Mouse (Mus musculus): ENCODE results near the gene Ltb4r2.

The Ltb4r2 gene

DNA sequence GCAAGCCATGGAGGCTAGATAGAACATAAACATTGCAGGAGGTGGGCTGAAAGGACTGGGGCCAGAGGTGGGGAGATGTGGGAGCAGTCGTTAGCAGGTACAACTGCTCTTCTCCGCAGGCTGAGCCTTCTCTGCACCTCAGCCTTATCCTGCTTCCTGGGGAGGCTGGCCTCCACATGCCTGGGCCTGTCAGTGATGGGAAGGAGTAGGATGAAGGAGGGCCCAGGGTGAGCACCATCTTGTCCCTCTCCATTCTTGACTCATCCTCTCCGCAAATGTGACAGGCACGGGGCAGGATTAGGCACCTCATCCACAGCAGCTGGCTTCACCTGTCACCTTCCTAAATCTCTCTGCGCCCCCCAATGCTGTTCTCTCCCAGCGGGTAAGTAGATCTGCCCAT is at the start of gene Ltb4r2:
Gene Ltb4r2, plus strand, starts transcription at position 266 of the 400 bp plus-strand sequence.
- DNase-seq (ENCODE audit: extremely low spot score, low spot score), result no peak

DNA sequence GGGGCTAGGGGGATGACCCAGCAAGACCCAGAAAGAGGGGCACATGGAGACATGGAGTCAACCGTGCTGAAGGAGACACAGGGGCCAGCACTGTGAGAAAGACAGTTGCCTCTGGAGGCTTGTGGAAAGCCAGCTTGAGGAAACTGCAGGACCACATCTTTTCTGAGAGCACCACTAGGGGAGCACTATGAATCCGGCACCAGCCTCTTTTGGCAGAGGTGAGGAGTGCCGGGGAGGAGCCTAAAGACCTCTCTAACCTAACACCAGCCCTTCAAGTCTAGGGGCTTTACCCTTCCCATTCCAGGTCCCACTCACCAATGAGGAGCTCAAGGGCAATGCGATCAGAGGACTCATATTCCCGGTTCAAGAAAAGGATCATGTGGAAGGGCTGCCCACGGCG is 49.4 kb upstream of the Ltb4r2 start:
- no peak for DNase-seq (ENCODE audit: extremely low spot score, low spot score)

DNA sequence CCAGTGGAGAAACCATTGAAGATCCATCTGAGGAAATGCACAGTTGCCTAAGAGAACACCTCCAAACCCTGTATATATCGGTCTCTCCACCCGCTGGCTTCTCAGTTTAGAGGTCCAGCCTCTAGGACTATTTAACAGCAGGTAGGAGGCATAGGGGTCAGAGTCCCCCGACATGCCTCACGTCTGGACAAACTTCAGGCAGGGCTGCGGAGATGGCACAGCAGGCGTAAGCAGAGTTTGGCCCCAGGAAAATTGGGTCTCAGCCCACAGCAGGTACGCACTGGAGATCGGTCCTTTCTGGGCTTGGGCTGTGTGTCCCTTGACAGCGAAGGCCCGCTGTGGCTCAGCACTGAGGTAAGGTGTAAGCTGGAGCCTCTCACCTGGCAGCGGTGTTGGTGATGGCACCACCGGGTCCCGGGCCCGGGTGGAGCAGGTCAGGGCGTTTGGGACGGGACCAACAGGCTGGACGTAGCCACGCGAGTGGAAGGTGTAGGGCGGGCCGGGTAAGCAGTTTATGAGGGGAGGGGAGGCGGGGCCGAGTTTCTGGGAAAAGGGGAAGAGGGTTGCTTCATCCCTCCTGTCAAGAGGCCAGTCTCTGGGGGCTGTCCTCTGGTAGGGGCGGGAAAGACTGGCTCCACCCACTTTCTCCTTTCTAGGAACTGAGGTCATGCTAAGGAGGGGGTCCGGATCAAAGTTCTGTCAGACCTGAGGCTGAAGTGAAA is 48.1 kb upstream of the Ltb4r2 start:
- DNase-seq (ENCODE audit: extremely low spot score, low spot score), result no peak

DNA sequence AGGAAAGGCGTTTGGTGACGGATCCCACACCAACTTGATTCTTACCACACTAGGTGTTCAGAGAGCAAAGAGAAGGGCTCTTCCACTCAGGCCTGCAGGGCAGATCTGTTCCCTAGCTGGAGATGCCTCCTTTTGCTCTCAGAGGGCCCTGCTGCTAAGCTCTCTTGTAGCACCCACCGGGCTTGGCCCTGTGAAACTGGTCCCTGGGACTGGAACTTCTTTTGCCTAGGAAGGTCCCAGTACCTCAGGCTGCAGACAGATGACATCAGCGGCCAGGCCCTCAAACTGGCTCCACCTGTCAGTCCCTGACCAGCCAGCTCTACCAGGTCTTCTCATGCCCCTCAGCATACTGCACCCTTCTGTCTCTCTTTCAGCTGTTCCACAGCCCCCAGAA is 47.5 kb upstream of the Ltb4r2 start, which contains the start of gene Tgm1:
Gene Tgm1, minus strand, starts transcription at position 198 of the 394 bp plus-strand sequence.
- DNase-seq (ENCODE audit: extremely low spot score, low spot score), result no peak

DNA sequence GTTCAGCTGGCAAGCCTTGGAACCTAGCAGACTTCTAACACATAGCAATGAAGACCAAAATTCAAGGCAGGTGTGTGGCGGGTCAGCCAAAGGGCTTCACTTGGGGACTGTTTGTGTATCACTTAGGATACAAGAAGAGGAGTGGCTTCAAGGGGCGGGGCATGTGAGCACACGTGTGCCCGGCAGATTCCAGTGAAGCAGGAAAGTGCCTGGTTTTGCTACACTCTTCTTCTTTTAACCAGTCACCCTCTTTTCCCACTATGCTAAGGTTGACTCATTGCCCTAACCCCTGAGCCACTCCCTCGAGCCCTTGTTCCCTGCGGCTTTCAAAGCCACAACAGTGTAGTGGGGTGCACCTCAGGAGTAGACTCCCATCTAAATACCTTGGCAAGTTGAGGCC is 46.3 kb upstream of the Ltb4r2 start:
- no peak for DNase-seq (ENCODE audit: extremely low spot score, low spot score)

DNA sequence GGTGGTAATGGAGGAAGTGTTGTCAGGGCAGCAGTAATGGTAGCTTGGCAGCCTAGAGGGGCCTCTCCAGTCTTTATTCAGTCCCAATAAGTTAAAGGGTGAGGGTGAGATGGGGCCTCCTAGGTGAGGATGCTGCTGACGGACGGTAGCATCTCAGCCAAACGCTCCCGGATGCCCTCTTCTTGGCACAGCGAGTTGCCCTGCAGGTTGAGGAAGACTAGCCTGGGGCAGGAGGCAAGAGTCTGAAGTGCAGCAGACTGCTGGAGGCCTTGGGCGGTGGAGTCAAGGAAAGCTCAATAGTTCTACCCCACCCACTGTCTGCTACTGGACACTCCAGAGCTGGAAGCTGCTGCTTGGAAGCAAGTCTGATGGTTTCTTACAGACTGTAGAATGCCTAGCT is 45.0 kb upstream of the Ltb4r2 start:
- DNase-seq (ENCODE audit: extremely low spot score, low spot score), result no peak

DNA sequence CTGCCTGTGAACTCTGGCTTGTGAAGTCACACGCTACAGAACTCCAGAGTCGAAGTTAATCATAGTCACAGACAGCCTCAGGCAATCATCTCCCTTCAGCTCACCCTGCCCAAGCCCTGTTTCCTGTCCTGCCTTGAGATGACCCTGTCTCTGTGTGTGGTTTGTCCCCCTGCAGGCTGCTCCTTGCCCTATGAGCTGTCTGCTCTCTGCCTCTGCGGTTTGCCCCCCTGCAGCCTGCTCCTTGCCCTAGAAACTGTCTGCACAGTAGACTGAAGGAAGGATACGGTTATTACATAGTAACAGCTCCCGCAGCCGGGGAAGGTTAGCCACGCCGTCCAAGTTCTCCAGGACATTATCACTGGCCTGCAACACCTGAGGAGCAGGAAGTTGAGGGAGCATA is 44.3 kb upstream of the Ltb4r2 start:
- no peak for DNase-seq (ENCODE audit: extremely low spot score, low spot score)

DNA sequence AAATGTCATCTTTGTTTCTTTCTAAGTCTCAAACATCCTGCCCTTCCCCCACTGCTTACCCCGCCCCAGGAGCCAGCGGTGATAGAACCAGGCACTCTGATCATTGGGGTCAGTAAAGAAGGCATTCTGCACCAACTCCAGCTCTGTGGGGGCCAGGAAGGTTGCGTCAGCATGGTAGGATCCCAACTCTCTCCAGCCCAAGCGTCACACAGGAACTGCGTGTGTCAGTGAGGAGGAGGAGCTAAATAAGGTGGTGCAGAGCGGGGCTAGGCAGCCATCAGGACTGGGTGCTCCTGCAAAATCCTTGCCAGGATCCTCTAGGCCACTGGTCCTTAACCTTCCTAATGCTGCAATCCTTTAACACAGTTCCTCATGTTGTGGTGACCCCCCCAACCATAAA is 41.5 kb upstream of the Ltb4r2 start:
- no peak for DNase-seq (ENCODE audit: extremely low spot score, low spot score)

DNA sequence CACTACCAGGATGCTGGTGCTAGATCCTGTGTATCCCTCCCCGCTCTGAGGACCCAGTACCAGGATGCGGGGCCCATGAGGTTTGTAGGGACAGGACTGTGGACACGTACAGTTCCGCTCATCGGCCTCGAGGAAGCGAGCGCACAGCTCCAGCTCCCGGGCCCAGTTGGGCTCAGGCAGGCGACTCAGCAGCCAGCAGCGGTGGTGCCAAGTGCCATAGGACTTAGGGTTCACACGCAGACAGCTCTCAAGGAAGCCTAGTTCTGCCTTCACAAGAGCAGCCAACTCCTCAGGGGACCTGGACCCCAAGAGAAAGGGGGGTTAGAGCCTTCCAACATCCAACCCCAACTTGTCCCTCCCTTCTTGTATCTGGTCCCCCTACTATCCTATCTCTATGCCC is 40.6 kb upstream of the Ltb4r2 start:
- no peak for DNase-seq (ENCODE audit: extremely low spot score, low spot score)

DNA sequence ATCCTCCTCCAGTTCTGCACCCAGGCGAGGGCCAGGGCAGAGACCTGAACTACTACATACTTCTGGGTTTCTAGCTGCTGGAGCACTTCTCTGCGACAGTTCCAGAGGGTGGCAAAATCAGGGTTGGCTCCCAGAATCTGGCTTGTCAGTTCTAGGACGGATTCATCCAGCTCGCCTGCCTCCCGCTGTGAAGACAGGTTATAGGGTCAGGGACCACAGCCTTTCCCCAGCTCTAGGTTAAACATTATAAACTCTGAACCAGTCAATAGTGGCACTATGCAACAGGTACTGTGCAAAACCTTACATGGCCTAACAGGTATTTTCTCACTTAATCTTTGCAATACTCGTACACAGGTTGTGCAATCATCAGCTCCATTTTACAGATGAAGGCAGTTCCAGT is 40.2 kb upstream of the Ltb4r2 start:
- DNase-seq (ENCODE audit: extremely low spot score, low spot score), result no peak

DNA sequence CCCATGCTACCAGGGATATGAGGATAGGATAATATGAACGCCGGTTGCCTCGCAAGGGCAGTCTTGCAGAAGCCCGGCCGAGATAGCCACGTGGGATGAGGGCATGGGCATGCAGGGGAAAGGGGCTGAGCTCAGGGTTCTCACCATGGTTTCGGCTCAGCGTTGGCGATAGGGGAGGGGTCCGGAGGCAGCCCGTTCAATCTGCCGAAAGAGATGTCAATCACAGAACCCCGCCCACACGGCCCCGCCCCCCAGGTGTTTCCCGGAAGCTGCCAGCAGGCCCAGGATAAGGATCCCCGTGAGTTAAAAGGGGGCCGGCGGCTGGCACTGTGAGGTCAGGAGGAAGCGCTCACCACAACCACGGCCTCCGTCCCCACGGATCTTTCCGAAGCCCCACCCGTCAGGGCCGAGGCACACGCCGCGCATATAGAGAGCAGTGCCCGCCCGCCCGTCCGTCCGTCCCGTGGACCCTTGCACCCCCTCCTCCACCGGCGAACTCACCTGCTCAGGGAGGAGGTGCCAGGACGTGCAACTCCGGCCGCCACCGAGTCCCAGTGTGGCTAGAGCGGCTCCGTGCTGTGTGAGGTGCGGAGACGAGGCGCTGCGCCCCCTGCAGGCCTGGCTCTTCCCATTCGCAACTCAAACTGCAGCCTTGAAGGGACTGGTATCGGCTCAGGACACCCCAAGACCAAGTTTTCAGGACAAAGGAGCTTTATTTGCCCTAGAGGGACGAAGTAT is 39.4 kb upstream of the Ltb4r2 start, which contains the start of gene Rabggta:
Gene Rabggta, minus strand, starts transcription at position 564 of the 738 bp plus-strand sequence.
- DNase-seq (ENCODE audit: extremely low spot score, low spot score), result peak; percentile 94

DNA sequence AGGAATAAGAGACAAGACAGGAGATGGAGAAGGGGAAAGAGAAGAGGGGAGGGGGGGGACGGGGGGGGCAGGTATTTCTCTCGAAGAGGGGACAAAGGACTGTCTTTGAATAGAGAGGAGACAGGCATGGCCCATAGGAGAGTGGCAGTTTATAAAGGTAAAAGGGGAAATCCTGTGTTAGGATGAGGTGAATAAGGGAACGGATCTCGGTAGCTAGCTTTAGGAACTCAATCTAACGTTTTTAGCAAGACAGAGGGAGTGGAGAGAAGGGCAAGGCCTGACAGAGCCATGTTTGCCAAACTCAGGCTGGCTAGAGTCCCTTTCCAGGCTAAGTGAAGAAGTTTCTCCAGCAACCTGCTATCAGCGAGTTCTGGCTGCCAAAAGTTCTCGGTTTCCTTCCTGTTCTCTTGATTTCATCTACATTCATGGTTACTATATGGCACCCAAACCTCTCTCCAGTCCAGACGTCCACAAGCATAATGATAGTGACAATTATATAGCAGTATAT is 38.7 kb upstream of the Ltb4r2 start:
- DNase-seq (ENCODE audit: extremely low spot score, low spot score), result no peak

DNA sequence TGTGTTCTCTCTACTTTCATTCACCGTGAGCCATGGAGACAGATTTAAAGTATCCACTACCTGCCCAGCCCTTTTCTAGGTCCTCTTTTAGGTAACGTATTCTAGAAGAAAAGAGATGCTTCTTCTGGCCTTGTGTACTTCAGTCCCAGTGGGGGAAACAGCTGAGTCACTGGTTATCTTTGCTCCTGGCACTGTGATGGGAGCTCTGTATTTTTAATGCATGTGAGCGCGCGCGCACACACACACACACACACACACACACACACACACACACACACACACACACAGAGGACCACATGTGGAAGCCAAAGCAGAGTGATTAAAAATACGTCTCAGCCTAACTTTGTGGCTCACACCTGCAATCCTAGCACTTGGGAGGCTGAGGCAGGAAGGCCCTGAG is 37.8 kb upstream of the Ltb4r2 start:
- no peak for DNase-seq (ENCODE audit: extremely low spot score, low spot score)

DNA sequence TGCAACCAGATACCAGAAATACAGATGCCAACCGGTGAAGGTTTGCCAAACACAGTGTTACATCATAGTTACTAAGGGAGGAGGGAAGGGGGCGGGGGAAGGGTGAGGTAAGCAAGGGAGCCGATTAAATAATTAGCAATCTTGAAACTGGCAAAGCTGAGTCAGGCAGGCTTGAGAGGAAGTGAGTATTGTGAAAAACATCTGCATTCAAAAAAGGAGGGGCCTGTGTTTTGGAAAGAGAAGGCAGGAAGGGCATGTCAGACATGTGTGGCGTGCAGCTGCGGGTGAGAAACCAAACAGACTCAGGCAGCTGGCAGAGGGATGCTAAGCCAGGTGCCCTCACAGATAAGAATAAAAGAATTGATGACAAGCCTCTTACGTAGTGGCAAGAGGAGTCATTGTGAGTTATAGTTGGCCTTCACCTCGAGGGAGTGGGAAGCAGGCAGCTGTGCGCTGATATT is 36.8 kb upstream of the Ltb4r2 start:
- no peak for DNase-seq (ENCODE audit: extremely low spot score, low spot score)

DNA sequence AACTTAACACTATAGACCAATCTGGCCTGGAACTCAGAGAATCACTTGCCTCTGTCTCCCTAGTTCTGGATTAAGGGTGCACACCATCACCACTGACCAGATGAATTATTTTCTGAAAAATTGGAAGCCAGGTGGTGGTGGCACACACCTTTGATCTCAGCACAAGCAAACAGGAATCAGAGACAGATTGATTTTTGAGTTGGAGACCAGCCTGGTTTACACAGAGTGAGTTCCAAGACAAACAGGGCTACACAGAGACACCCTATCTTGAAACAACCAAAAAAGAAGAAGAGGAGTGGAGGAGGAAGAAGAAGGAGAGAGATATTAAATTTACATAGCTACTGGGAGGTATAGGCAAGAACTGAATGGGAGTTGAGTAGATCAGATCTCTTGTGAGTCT is 35.0 kb upstream of the Ltb4r2 start:
- DNase-seq (ENCODE audit: extremely low spot score, low spot score), result no peak

DNA sequence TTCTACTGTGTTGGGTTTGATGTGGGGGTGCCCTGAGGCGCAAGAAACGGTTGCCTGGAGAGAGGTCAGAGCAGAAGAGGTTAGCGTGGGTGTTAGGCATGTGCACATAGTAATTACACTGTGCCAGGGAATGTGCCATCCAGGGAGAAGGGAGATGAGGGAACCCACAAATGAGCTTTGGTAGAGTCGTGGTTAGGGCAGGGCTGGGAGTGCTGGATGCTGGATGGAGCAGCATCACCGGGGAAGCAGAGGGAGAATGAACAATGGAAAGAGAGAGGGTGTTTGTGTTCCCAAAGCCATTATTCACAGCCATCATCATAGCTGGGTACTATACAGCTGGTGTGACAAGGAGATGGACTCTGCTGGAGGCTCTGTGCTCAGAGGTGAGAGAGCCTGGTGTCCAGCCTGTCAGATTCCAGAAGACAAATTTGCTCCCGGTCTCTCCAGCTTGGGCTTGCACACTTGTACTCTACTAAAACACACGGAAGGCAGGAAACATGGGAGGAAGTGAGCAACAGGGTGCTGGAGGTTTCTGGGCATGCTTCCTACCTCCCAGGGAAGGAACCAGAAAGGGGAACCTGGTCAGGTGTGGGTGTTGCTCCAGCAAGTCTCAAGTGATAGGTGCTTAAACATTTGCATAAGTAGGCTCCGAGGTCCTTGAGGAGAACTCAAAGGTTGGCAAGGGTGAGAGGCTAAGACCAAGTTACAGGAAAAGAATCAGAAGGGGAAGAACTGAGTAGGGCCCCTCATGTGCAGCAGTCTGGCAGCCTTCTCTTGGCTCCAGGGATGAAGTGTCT is 33.1 kb upstream of the Ltb4r2 start:
- no peak for DNase-seq (ENCODE audit: extremely low spot score, low spot score)

DNA sequence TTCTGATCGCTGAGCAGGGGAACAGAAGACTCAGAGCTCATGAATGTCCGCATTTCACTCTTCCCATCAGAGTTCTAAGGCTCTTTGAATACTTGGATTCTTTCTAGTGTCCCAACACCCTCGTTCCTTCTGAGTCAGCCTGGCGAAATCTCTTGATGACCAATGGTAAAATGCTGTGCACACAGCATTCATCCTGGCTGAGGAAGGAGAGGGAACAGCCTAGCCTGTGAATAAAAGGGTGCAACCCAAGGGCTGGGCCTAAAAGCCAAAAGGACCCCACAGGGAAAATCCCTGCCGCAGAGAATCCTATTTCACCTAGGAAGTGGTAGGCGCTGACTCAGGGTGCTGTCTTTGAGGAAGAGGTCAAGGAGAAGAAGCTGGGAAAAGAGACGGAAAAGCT is 31.1 kb upstream of the Ltb4r2 start:
- DNase-seq (ENCODE audit: extremely low spot score, low spot score), result no peak

DNA sequence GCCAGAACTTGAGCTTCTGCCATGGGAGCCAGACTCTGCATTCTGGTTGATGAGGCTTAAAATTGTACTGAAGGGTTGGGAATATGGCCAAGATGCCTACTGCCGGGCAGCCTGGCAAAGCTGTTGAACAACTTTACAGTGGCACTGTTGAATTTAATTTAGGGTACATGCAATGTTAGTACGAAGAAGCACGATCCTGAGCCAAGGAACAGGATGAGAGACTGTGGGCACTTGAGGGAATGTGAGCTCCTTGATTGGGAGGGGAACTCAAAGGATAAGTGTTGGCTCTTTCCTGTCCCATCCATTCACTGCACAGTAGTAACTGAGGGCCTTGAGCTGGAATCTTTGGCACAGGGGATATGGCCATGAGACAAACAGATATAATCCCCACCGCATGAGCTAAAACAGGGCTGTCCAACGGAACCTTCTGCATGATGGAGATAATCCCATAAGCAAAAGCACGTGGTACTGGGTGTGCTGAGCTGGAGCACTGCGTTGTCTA is 30.6 kb upstream of the Ltb4r2 start:
- no peak for DNase-seq (ENCODE audit: extremely low spot score, low spot score)

DNA sequence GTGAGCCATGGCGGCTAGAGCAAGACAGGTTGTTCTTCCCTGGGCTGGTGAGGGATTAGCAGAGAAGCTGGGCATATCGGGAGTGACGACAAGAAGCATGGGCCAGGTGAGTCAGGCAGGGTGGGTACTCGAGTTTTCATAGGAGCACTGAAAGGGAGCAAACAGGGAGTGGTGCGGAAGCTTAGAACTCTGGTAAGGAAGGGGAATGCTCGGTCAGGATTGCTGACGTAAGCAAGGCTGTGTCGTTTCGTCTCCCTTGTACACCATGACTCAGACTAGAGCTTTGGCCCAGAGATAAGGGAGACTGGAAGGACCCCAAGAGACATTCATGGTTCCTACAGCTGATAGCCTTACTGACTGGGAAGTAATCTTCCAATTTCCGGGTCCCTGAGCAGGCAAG is 27.3 kb upstream of the Ltb4r2 start:
- no peak for DNase-seq (ENCODE audit: extremely low spot score, low spot score)

DNA sequence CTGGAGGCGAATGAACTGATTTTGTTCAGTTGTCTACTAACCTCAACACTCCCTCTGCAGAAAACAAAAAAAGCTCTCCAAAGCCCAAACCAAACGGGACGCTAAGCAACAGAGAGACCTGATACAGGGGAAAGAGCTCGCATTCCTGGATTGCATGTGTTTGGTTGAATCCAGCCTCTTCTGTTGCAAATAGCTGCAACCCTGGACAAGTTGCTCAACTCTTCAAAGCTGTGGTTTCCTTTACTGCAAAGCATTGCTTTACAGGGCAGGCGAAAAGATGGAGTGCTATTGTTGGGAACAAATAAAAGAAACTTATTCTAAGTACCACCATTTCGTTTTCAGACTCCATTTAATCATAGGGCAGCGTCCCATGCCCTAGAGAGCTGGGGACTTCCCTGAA is 26.4 kb upstream of the Ltb4r2 start:
- no peak for DNase-seq (ENCODE audit: extremely low spot score, low spot score)

DNA sequence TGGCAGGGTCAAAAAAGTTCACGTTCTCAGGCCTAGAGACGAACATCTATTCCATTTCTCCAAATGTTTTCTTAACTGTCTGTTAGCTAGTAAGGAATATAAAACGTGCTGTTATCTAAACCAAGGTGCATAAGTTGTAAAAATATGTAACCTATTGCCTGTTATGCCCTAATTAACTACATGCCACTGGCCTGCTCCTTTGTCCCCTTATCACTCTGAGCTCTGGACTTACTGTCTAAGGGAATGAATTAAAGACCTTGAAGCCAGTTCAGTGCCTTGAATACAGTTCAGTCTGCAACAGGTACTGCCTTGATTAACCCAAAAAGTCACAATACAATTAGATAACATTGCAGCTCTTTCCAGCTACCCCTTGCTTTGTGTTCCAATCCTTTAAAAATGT is 25.9 kb upstream of the Ltb4r2 start:
- DNase-seq (ENCODE audit: extremely low spot score, low spot score), result no peak

DNA sequence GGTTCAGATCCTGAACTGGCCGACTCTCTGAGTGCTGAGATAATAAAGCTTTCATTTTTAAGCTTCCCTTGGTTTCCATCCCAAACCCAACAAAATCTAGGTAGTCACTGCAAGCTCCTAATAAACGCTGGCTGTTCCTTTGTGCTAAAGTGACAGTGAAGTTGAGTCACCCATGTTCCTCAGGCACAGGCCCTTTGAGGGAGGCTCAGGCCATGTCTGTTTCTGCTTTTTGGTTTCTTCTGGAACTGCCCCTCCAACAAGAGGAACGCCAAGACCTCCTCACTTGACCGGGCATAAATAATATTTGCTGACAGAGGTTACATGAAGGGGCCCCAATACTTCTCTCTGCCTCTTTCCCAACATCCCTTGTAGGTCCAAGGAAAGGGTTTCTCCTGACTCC is 25.5 kb upstream of the Ltb4r2 start:
- DNase-seq (ENCODE audit: extremely low spot score, low spot score), result no peak

All from neural tube, embryonic 10.5 days (tissue).